Mouse (Mus musculus): ENCODE data around the gene Kirrel3.

Gene Kirrel3

DNA sequence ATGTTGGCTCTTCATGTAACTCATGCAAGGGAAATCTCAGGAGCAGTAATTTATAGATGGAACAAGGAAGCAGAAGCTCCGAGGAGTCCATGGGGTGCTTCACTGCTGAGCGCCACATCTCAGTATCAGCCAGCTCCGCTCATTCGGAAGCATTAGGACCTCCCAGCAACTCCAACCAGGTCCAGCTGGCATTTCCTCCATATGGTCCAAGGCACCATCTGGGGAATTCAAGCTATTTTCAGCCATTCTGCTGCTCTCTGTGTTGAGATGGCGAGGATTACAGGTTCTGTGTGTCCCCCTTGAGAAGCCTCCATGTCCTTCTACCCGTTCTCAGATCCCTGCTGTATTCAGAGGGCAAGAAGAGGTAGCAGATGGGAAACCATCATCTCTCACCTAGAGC, 419.5 kb downstream of the Kirrel3 start:
- no peak for DNase-seq

GRCm38 (mm10) chr9:34908040-34908439, 422.3 kb downstream of the Kirrel3 start:
- no peak for DNase-seq

GRCm38 (mm10) chr9:34911838-34912237, 426.1 kb downstream of the Kirrel3 start:
- DNase-seq = no peak

DNA sequence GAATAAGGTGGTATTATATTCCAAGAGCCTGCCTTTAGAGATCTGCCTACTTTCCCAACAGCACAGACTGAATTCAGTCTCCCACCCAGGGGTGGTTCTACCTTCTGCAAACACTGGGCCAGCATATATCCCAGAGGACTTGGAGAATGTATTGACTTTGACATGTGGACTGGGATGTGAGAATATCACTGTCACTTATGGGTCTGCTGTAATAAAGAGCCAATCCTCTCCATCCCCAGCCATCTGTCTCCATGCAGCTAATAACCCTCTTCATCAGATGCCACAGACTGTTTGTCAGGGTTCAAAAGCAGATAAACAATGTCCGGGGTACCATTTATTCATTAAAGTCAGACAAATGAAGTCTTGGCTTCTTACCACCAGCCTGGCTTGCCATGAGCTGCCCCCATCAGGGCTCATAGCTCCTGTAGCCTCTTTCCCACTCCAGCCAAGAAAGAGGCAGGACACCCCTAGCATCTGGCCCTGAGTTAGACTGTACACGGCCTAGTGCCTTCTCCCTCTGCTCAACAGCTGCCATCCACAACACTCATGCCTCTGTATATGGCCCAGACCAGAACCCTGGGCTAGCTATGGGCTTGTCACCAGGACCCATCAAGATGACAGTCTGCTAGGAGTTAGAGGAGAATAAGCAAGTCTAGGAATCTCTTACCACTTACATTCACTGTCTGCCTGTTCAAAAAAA, 426.7 kb downstream of the Kirrel3 start:
- no peak for DNase-seq

DNA sequence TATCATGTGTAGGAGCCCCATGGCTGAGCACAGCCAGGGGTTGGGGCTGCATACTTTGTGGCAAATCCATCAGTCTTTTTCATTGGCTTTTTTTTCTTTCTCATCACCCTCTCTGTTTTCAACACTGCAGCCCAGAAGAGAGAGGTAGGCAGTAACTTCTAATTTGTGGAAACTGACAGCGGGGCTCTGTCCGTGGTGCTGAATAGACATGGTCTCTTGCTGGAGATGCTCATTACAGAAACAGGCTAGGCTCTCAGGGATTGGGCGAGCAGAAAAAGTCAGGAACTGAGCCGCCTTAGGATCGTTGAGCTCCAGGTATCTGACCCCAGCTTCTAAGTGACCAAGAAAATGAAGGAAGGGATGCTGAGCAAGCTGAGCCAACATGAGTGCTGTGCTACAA, 427.3 kb downstream of the Kirrel3 start:
- DNase-seq = peak; percentile 20

- no peak for DNase-seq
Observed at GRCm38 (mm10) chr9:34918976-34919375, 433.3 kb downstream of the Kirrel3 start.

GRCm38 (mm10) chr9:34920116-34920515, 434.4 kb downstream of the Kirrel3 start:
- no peak for DNase-seq

DNA sequence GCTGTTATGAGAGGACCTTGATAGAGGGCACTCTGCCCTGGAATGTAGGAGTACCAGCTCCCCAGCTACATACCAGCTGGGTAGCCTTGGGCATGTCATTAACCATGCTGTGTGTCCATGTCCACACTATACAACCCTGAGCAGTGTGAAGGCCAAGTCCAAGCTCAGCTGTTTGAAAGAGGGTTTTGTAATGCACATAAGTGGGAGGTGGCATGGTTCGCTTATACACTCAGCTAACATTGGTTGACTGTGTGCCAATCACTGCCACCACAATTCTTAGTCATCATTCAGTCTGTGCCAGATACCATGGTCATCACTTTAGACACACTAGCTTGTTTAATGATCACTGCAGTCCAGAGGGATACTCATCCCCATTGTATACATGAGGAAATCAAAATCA, 436.2 kb downstream of the Kirrel3 start:
- DNase-seq = peak; percentile 33

DNA sequence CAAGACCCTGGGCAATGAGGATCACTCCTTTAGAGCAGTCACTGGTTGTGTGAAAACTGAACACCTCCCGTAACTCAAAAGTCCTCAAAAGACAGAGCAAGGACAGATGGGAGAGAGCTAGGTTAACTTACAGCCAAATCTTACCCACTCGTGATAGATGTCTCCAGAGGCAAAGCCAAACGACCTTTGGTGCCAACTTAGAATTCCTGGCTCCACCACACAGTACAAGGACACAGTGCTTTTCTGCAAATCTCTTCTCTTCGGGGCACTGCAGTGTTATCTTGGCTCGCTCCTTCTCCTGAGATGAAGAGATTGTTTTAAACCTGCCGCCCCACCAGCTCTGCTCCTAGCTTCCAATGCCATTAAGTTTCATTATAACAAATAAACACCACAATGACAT, 437.0 kb downstream of the Kirrel3 start:
- DNase-seq = no peak

- DNase-seq = no peak
Observed at GRCm38 (mm10) chr9:34923134-34923931, 437.6 kb downstream of the Kirrel3 start.

DNA sequence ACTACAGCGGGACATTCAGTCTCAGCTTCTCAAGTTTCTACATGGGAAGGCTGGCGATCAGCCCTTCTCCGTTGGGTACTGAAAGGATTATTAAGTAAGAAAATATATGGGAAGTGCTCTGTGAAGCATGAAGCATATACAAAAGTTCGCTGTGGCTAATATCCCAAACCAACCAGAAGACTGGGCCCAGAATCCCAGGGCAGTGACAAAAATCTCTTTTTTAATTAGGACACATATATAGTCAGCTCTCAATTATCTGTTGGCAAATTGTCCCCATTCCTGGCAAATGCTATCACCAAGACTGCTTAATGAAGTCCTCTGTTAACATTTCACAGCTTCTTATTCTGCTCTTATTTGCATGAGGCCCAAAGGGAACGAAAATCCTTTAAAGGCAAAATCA, 439.9 kb downstream of the Kirrel3 start:
- DNase-seq = no peak

DNA sequence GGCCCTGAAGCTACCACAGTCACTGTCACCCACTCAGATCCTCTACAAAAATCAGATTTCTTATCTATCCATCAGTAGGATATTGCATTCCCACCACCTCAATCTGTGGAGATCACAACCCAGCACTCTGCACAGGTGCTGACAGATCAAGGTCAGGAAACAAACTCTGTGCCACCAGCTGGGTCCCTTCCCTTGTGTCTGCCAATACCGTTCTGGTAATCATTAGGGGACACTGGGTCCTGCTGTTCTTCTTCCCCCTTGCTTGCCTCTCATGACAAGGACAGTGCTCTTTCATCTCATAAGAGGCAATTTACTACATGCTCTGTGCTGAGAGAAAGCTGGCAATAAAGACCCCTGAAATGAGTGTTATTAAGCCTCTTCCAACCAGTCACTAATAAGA, 444.7 kb downstream of the Kirrel3 start:
- no peak for DNase-seq

DNA sequence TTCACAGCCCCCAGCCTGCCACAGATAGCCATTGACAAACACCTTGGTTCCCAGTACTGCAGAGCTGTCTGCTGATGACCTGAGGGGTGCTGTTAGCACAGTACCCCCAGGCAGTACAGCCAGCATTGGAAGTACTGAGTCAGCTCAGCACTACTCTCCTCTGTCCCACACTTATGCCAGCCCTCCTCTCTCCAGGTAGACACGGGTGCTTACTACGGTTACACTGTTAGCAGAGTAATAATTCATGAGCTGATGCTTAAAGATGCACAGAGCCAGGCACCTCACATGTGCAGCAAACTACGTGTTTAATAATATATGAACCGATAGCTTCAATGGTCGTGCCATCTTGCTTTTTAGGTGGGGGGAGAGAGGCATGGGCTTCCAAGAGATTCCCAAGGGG, 452.4 kb downstream of the Kirrel3 start:
- no peak for DNase-seq

GRCm38 (mm10) chr9:34939621-34940020, 453.9 kb downstream of the Kirrel3 start:
- DNase-seq = no peak

GRCm38 (mm10) chr9:34942122-34942831, 456.6 kb downstream of the Kirrel3 start:
- DNase-seq = no peak

- no peak for DNase-seq
Observed at GRCm38 (mm10) chr9:34942996-34943395, 457.3 kb downstream of the Kirrel3 start.

- DNase-seq = no peak
Observed at GRCm38 (mm10) chr9:34945301-34945700, 459.6 kb downstream of the Kirrel3 start.

GRCm38 (mm10) chr9:34947258-34947657, 461.6 kb downstream of the Kirrel3 start:
- no peak for DNase-seq

DNA sequence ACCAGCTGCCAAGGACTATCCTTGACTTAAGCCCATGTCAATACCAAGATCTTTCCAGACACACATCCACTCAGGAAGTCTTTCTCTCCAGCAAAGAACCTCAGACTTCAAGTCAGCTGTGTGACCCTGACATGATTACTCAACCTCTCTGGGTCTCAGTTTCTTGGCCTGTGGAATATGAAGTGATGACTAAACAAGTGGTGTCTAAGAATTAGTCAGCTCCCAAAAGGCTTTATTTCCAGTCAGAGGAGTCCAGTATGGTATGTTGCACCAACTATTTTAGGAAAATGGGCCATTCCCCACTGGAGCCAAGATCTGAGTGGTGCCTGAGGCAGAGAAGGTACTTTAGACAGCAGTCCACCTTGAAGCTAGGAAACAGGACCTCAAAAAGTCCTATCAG, 462.0 kb downstream of the Kirrel3 start:
- no peak for DNase-seq

- no peak for DNase-seq
Observed at GRCm38 (mm10) chr9:34953420-34953819, 467.7 kb downstream of the Kirrel3 start.

DNA sequence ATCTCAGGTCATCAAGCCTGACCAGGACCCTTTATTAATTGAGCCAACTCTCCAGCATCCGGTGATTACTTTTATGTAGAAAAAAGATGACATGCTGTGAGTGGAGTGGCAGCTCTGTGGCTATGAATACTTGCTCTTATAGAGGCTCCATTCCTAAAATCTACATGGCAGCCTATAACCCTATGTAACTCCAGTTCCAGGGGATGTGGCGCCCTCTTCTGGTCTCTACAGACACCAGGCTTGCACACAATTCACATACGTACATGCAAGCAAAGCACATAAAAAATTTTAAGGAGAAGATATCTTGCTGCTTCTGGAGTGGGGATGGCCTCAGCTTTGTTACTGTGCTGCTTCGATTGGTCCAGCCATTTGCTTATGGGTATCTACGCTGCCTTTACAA, 468.5 kb downstream of the Kirrel3 start:
- no peak for DNase-seq

DNA sequence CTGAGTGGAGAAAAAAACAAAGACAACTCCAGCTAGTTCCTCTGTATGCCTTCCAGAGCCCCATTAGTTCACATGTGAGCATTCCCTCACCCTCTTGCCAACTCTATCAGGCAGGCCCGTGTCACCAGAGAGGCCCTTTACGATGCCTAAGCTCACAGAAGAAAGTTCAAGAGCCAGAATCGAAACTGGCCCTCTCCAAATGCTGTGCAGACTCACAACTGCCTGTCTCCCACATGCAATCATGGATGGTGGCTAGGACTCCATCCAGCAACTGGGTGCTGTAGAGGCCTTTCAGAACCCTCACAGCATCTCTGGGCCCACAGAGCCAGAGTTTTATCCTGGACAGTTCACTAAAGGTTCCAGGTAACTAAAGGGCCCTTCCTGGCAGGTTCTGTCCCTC, 470.8 kb downstream of the Kirrel3 start:
- no peak for DNase-seq

DNA sequence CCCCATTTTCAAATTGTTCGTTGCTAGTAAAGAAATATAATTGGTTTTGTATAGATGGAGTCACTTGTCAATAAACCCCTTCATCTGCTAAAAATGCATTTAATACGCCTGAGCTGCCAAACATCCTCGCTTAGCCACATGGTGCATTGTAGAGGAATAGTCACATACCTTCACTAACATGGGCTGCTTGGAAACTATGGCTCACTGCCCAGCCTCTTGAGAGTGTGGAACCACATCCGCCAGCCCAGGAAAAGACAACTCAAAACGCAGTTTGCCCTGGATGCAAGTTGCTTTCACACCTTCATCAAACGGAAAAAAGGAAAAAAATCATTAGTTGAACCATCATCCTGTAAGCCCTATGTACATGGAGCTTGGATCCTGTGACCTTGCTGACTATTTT, 472.0 kb downstream of the Kirrel3 start:
- no peak for DNase-seq
